Mouse (Mus musculus): Measurements from ENCODE around the gene Cacng1.

Cacng1 gene

GRCm38 (mm10) chr11:107716332-107716938, at the start of gene Cacng1:
Gene Cacng1, minus strand, starts transcription at chr11:107716522.
- DNase-seq (ENCODE audit: low spot score), result no peak

GRCm38 (mm10) chr11:107762688-107763460, 46.6 kb upstream of the Cacng1 start:
- no peak for DNase-seq (ENCODE audit: low spot score)

GRCm38 (mm10) chr11:107761790-107762500, 45.6 kb upstream of the Cacng1 start:
- DNase-seq (ENCODE audit: low spot score), result no peak

GRCm38 (mm10) chr11:107760001-107760400, 43.7 kb upstream of the Cacng1 start:
- DNase-seq (ENCODE audit: low spot score), result no peak

- DNase-seq (ENCODE audit: low spot score), result no peak
Observed at GRCm38 (mm10) chr11:107759516-107759915, 43.2 kb upstream of the Cacng1 start.

GRCm38 (mm10) chr11:107749114-107749513, 32.8 kb upstream of the Cacng1 start:
- DNase-seq (ENCODE audit: low spot score), result no peak

- no peak for DNase-seq (ENCODE audit: low spot score)
Observed at GRCm38 (mm10) chr11:107748243-107749035, 32.1 kb upstream of the Cacng1 start.

- DNase-seq (ENCODE audit: low spot score), result peak; percentile 53
Observed at GRCm38 (mm10) chr11:107743100-107743499, 26.8 kb upstream of the Cacng1 start.

GRCm38 (mm10) chr11:107738418-107739099, 22.2 kb upstream of the Cacng1 start:
- no peak for DNase-seq (ENCODE audit: low spot score)

- no peak for DNase-seq (ENCODE audit: low spot score)
Observed at GRCm38 (mm10) chr11:107737886-107738285, 21.6 kb upstream of the Cacng1 start.

GRCm38 (mm10) chr11:107734133-107734532, 17.8 kb upstream of the Cacng1 start:
- DNase-seq (ENCODE audit: low spot score), result no peak

GRCm38 (mm10) chr11:107731498-107731897, 15.2 kb upstream of the Cacng1 start:
- no peak for DNase-seq (ENCODE audit: low spot score)

GRCm38 (mm10) chr11:107730940-107731339, 14.6 kb upstream of the Cacng1 start:
- no peak for DNase-seq (ENCODE audit: low spot score)

- DNase-seq (ENCODE audit: low spot score), result no peak
Observed at GRCm38 (mm10) chr11:107729141-107729540, 12.8 kb upstream of the Cacng1 start.

GRCm38 (mm10) chr11:107728073-107728863, 11.9 kb upstream of the Cacng1 start:
- no peak for DNase-seq (ENCODE audit: low spot score)

- no peak for DNase-seq (ENCODE audit: low spot score)
Observed at GRCm38 (mm10) chr11:107724603-107725002, 8.3 kb upstream of the Cacng1 start.

GRCm38 (mm10) chr11:107721057-107721456, 4.7 kb upstream of the Cacng1 start:
- no peak for DNase-seq (ENCODE audit: low spot score)

- DNase-seq (ENCODE audit: low spot score), result no peak
Observed at GRCm38 (mm10) chr11:107720264-107721021, 4.1 kb upstream of the Cacng1 start.

GRCm38 (mm10) chr11:107714368-107714767, 2.0 kb downstream of the Cacng1 start:
- DNase-seq (ENCODE audit: low spot score), result no peak

GRCm38 (mm10) chr11:107710379-107710778, 5.9 kb downstream of the Cacng1 start:
- no peak for DNase-seq (ENCODE audit: low spot score)
